Mouse (Mus musculus): Measurements from ENCODE around the gene Gm8922.
"Not testable (repeated sequence)": the region's sequence is repeated elsewhere in the genome, so short reads cannot be mapped to it uniquely, and the experiment has no call there.

Gene Gm8922

DNA sequence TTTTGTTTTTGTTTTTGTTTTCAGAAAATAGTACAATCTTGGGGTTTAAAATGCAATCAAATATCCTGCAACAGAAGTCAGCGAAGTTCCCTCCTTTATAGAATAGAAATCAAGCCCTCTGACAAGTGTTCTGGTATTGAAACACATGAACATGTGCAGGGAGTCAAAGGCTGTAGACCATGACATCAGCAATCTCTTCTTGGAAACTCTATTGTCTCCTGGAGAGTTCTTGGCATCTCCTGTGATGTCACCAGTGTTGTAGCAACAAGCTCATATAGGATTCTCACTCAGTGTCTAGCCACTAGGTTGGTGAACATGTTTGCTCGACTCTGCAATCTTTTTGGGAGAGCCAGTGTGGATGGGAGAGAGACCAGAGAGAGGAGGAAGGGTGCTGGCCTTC is at the start of gene Gm8922:
Gene Gm8922 (plus strand): TSS at position 301 of the 400 bp plus-strand sequence.
- not testable (repeated sequence) for DNase-seq

Measured in kidney, postnatal 25 days (tissue).